Comparison of ENCODE assay signal across 28 mouse cellular contexts in genomic region chr8:56580918-56581317, GRCm38 (mm10). TPM values are rescaled to one million over a fixed set of nuclear protein-coding genes. Genes with fewer than 3 reads are reported as not detected.
DNase-seq lines count a peak whose midpoint lies in the region; TF ChIP-seq lines count a peak whose summit lies in the region.
"Had no signal": no experiment of that assay in that cellular context is flagged by ENCODE, and none has a peak within 500 bp of the region (broad histone marks: within the 10 kb centered on the region; RNA-seq: fewer than 3 reads in every experiment).

No protein-coding gene starts in this region.

- no peak overlapping the region for H3K27ac ChIP-seq in heart, embryonic 10.5 days
- no peak overlapping the region for H3K27ac ChIP-seq in thymus, adult 2 months (ENCODE audit: control insufficient read depth, insufficient read depth, low read length)
- H3K27ac ChIP-seq: embryonic facial prominence, embryonic 13.5 days; forebrain, embryonic 10.5 days; hindbrain, embryonic 12.5 days; hindbrain, postnatal 0 days; intestine, embryonic 15.5 days; limb, embryonic 10.5 days; limb, embryonic 15.5 days; liver, embryonic 13.5 days; neural tube, embryonic 15.5 days; stomach, embryonic 15.5 days had no signal

- no peaks in the 10 kb centered on the region for H3K4me1 ChIP-seq in heart, embryonic 10.5 days
- H3K4me1 ChIP-seq in thymus, adult 2 months (replicated peaks; ENCODE audit: control insufficient read depth, insufficient read depth, low read length): no peaks in the 10 kb centered on the region
- H3K4me1 ChIP-seq: embryonic facial prominence, embryonic 13.5 days; forebrain, embryonic 10.5 days; hindbrain, embryonic 12.5 days; intestine, embryonic 15.5 days; limb, embryonic 10.5 days; limb, embryonic 15.5 days; liver, embryonic 13.5 days; neural tube, embryonic 15.5 days; stomach, embryonic 15.5 days had no signal

- no peak for TF ChIP-seq POLR2A in thymus, adult 2 months (IDR thresholded peaks at IDR 0.05; ENCODE audit: control insufficient read depth, extremely low read depth, insufficient read depth, low read length, poor library complexity)

- no peak for TF ChIP-seq CTCF in thymus, adult 2 months (IDR thresholded peaks at IDR 0.05; ENCODE audit: borderline replicate concordance, control insufficient read depth, extremely low read depth, insufficient read depth, low read length, poor library complexity)

- H3K36me3 ChIP-seq in heart, embryonic 10.5 days: no peaks in the 10 kb centered on the region
- no peaks in the 10 kb centered on the region for H3K36me3 ChIP-seq in thymus, adult 2 months (ENCODE audit: control insufficient read depth, insufficient read depth, low read length)
- H3K36me3 ChIP-seq: embryonic facial prominence, embryonic 13.5 days; forebrain, embryonic 10.5 days; hindbrain, embryonic 12.5 days; intestine, embryonic 15.5 days; limb, embryonic 10.5 days; limb, embryonic 15.5 days; liver, embryonic 13.5 days; stomach, embryonic 15.5 days had no signal

- no peaks in the 10 kb centered on the region for H3K27me3 ChIP-seq in heart, embryonic 10.5 days (ENCODE audit: insufficient read depth, poor library complexity, severe bottlenecking)
- H3K27me3 ChIP-seq in thymus, adult 2 months (ENCODE audit: control insufficient read depth, insufficient read depth, low read length): no peaks in the 10 kb centered on the region
- H3K27me3 ChIP-seq: embryonic facial prominence, embryonic 13.5 days; hindbrain, embryonic 12.5 days; intestine, embryonic 15.5 days; limb, embryonic 15.5 days; liver, embryonic 13.5 days; neural tube, embryonic 15.5 days; stomach, embryonic 15.5 days had no signal

- no peaks in the 10 kb centered on the region for H3K9me3 ChIP-seq in heart, embryonic 10.5 days
- H3K9me3 ChIP-seq: embryonic facial prominence, embryonic 13.5 days; forebrain, embryonic 10.5 days; G1E; hindbrain, embryonic 12.5 days; intestine, embryonic 15.5 days; limb, embryonic 10.5 days; limb, embryonic 15.5 days; liver, embryonic 13.5 days; neural tube, embryonic 15.5 days; stomach, embryonic 15.5 days had no signal

- no peak overlapping the region for H3K4me3 ChIP-seq in heart, embryonic 10.5 days
- no peak overlapping the region for H3K4me3 ChIP-seq in thymus, adult 2 months (ENCODE audit: control insufficient read depth, insufficient read depth, low read length)
- H3K4me3 ChIP-seq: embryonic facial prominence, embryonic 13.5 days; forebrain, embryonic 10.5 days; hindbrain, embryonic 12.5 days; intestine, embryonic 15.5 days; limb, embryonic 10.5 days; limb, embryonic 15.5 days; liver, embryonic 13.5 days; neural tube, embryonic 15.5 days; stomach, embryonic 15.5 days had no signal

- DNase-seq in cerebellum, postnatal 10 days: peak; percentile 15 to 27
- no peak for DNase-seq in cerebellum, adult 18-20 months
- DNase-seq in heart, adult 11 months: peak; percentile 74
- no peak for DNase-seq in heart, embryonic 10.5 days (ENCODE audit: low spot score)
- peak; percentile 5 for DNase-seq in lung, postnatal 10 days
- no peak for DNase-seq in lung, postnatal 36 days
- peak; percentile 37 for DNase-seq in thymus, postnatal 4 days
- no peak for DNase-seq in thymus, adult 2 months
- DNase-seq: adrenal gland, postnatal 10 days; cerebellum, adult 11 months; cerebellum, adult 9-11 months; heart, postnatal 36 days; kidney, adult 8-10 months; liver, embryonic 13.5 days; lung, adult 18-20 months; midbrain, embryonic 14.5 days; retina, postnatal 1 day; thymus, adult 18-20 months had no signal

- WGBS in heart, embryonic 10.5 days: 90% methylated on average over 4 of the region's 4 CpGs
- 98% methylated on average over 4 of the region's 4 CpGs for WGBS in thymus, adult 2 months

RNA-seq across cellular contexts. Expression of gene Fbxo8, which starts 30.0 kb away (rescaled TPM):
- polyA plus RNA-seq in heart, embryonic 10.5 days (2016; fragmentation: Nextera tagmentation; extraction: Ambion mirVana): 40.0 and 41.6 TPM in 2 replicates
- 14.5 and 16.9 TPM in 2 replicates for polyA plus RNA-seq in thymus, adult 2 months (2012; rRNA removed)

RNA-seq across cellular contexts. Expression of gene Cep44, which starts 30.1 kb away (rescaled TPM):
- polyA plus RNA-seq in heart, embryonic 10.5 days (2016; fragmentation: Nextera tagmentation; extraction: Ambion mirVana): 25.0 and 34.5 TPM in 2 replicates
- 15.4 and 17.0 TPM in 2 replicates for polyA plus RNA-seq in thymus, adult 2 months (2012; rRNA removed)

Comparison
In these comparisons a context has a peak if more than half of its experiments do, and no peak if none do; other contexts are left out.
1. DNase-seq: peak in cerebellum, postnatal 10 days (2 of 2), heart, adult 11 months (single experiment), lung, postnatal 10 days (single experiment) and thymus, postnatal 4 days (single experiment); none in cerebellum, adult 18-20 months (0 of 2), heart, embryonic 10.5 days (single experiment), lung, postnatal 36 days (single experiment) and thymus, adult 2 months (single experiment).